In the genomic region with DNA sequence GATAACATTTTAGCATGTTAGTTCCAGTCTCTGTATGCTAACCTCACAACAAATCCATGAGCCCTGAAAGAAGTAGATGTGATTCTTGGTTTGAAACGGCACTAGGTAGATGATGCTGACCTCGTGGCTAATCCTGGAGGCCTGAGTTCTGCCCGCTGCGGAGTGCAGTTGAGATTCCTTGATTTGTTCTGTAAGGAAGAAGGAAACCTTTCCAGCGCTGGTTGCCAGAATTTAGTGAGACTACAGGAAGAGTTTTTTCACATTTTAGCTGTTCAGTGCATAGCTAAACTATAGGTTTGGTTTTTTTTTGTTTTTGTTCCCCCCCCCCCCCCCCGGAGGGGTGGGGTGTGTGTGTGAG, we compare ENCODE assay signal across 8 mouse cellular contexts. TPM values are rescaled to one million over a fixed set of nuclear protein-coding genes. Genes with fewer than 3 reads are reported as not detected.
A peak's percentile ranks its signal among the peaks of the same experiment; 100 is the strongest.
DNase-seq lines count a peak whose midpoint lies in the region; ATAC-seq lines count a peak whose summit lies in the region.

No protein-coding gene starts in this region.

- no peaks in the 10 kb centered on the region for H3K9me3 ChIP-seq in kidney, embryonic 16.5 days (ENCODE audit: low read length)
- no peaks in the 10 kb centered on the region for H3K9me3 ChIP-seq in embryonic facial prominence, embryonic 14.5 days (ENCODE audit: control insufficient read depth, low read length)
- no peaks in the 10 kb centered on the region for H3K9me3 ChIP-seq in intestine, embryonic 15.5 days
- H3K9me3 ChIP-seq in neural tube, embryonic 12.5 days, result no peaks in the 10 kb centered on the region

- H3K27ac ChIP-seq in kidney, embryonic 16.5 days (ENCODE audit: low read length), result no peak overlapping the region
- H3K27ac ChIP-seq in embryonic facial prominence, embryonic 14.5 days (replicated peaks; ENCODE audit: low read depth, low read length), result 0 out of 2 replicates have a peak overlapping the region, but pooled peaks have one; percentile 98
- no peak overlapping the region for H3K27ac ChIP-seq in intestine, embryonic 15.5 days
- no peak overlapping the region for H3K27ac ChIP-seq in neural tube, embryonic 12.5 days

- no peak for ATAC-seq in kidney, embryonic 16.5 days (ENCODE audit: low FRiP score, low TSS enrichment)
- ATAC-seq in embryonic facial prominence, embryonic 14.5 days (ENCODE audit: low read depth), result no peak
- no peak for ATAC-seq in intestine, embryonic 15.5 days
- no peak for ATAC-seq in neural tube, embryonic 12.5 days (ENCODE audit: low FRiP score, low read depth)

- peaks cover 15% of the 10 kb centered on the region for H3K4me1 ChIP-seq in kidney, embryonic 16.5 days (ENCODE audit: insufficient read depth, low read length)
- H3K4me1 ChIP-seq in embryonic facial prominence, embryonic 14.5 days (ENCODE audit: control insufficient read depth, insufficient read depth, low read length), result peaks cover 15% of the 10 kb centered on the region
- peaks cover 24% of the 10 kb centered on the region for H3K4me1 ChIP-seq in intestine, embryonic 15.5 days (replicated peaks)
- H3K4me1 ChIP-seq in neural tube, embryonic 12.5 days, result peaks cover 21% of the 10 kb centered on the region

- H3K36me3 ChIP-seq in kidney, embryonic 16.5 days (ENCODE audit: insufficient read depth, low read length), result peaks cover 6% of the 10 kb centered on the region; the same call in 1 of the 2 replicates
- peaks cover 18% of the 10 kb centered on the region; the same call in 1 of the 2 replicates for H3K36me3 ChIP-seq in embryonic facial prominence, embryonic 14.5 days (ENCODE audit: control insufficient read depth, insufficient read depth, low read length)
- no peaks in the 10 kb centered on the region for H3K36me3 ChIP-seq in intestine, embryonic 15.5 days
- H3K36me3 ChIP-seq in neural tube, embryonic 12.5 days, result peaks cover 8% of the 10 kb centered on the region; the same call in 1 of the 2 replicates

- peak overlapping the region; percentile 89 for H3K9ac ChIP-seq in kidney, embryonic 16.5 days (replicated peaks; ENCODE audit: low read length)
- peak overlapping the region; percentile 95 for H3K9ac ChIP-seq in embryonic facial prominence, embryonic 14.5 days (ENCODE audit: low read depth, low read length)
- H3K9ac ChIP-seq in intestine, embryonic 15.5 days, result peak overlapping the region; percentile 86
- H3K9ac ChIP-seq in neural tube, embryonic 12.5 days, result 0 out of 2 replicates have a peak overlapping the region, but pooled peaks have one; percentile 90

- H3K4me2 ChIP-seq in kidney, embryonic 16.5 days (replicated peaks; ENCODE audit: low read depth, low read length), result peak overlapping the region; percentile 78
- peak overlapping the region; percentile 70 for H3K4me2 ChIP-seq in embryonic facial prominence, embryonic 14.5 days (ENCODE audit: low read depth, low read length)
- peak overlapping the region; percentile 72 for H3K4me2 ChIP-seq in intestine, embryonic 15.5 days (replicated peaks)
- H3K4me2 ChIP-seq in neural tube, embryonic 12.5 days (replicated peaks), result peak overlapping the region; percentile 79

- H3K4me3 ChIP-seq in kidney, embryonic 16.5 days (ENCODE audit: low read length), result peak overlapping the region; percentile 82
- H3K4me3 ChIP-seq in embryonic facial prominence, embryonic 14.5 days (ENCODE audit: low read depth, low read length), result peak overlapping the region; percentile 97
- peak overlapping the region; percentile 96 for H3K4me3 ChIP-seq in intestine, embryonic 15.5 days (replicated peaks)
- H3K4me3 ChIP-seq in neural tube, embryonic 12.5 days, result peak overlapping the region; percentile 97

- no peaks in the 10 kb centered on the region for H3K27me3 ChIP-seq in kidney, embryonic 16.5 days (ENCODE audit: insufficient read depth, low read length)
- no peaks in the 10 kb centered on the region for H3K27me3 ChIP-seq in embryonic facial prominence, embryonic 14.5 days (replicated peaks; ENCODE audit: control insufficient read depth, insufficient read depth, low read length)
- no peaks in the 10 kb centered on the region for H3K27me3 ChIP-seq in intestine, embryonic 15.5 days (replicated peaks)
- H3K27me3 ChIP-seq in neural tube, embryonic 12.5 days (replicated peaks), result no peaks in the 10 kb centered on the region

- WGBS in kidney, embryonic 16.5 days, result 34% methylated on average over 6 of the region's 6 CpGs
- 48% methylated on average over 6 of the region's 6 CpGs for WGBS in embryonic facial prominence, embryonic 14.5 days
- 40% methylated on average over 6 of the region's 6 CpGs for WGBS in intestine, embryonic 15.5 days
- WGBS in neural tube, embryonic 12.5 days, result 50% methylated on average over 6 of the region's 6 CpGs

- DNase-seq in kidney, postnatal 14 days, result no peak
- no peak for DNase-seq in embryonic facial prominence, embryonic 14.5 days (ENCODE audit: low spot score)
- no peak for DNase-seq in frontal cortex, postnatal 14 days (ENCODE audit: low spot score in 2 of 2)
- no peak for DNase-seq in layer of hippocampus, postnatal 10 days (ENCODE audit: low spot score in 2 of 2)
- no peak for DNase-seq in right cerebral cortex, postnatal 25 days

RNA-seq across cellular contexts. Expression of a gene that starts 1.3 kb away (rescaled TPM):
- 137 TPM in 2 replicates for polyA plus RNA-seq in kidney, embryonic 16.5 days (2015; fragmentation: Nextera tagmentation; extraction: Ambion mirVana)
- 146 and 166 TPM in 2 replicates for polyA plus RNA-seq in embryonic facial prominence, embryonic 14.5 days (2014; fragmentation: Nextera tagmentation; extraction: Ambion mirVana)
- 161 and 164 TPM in 2 replicates for polyA plus RNA-seq in intestine, embryonic 15.5 days (2015; fragmentation: Nextera tagmentation; extraction: Ambion mirVana)
- polyA plus RNA-seq in neural tube, embryonic 12.5 days (2016; fragmentation: Nextera tagmentation; extraction: Ambion mirVana), result 130 and 143 TPM in 2 replicates
- 10 to 100 TPM; 90.9 to 96.5 TPM for total RNA-seq in layer of hippocampus, postnatal 10 days (2021)

RNA-seq across cellular contexts. Expression of a gene that starts 32.2 kb away (rescaled TPM):
- polyA plus RNA-seq in kidney, embryonic 16.5 days (2015; fragmentation: Nextera tagmentation; extraction: Ambion mirVana), result 56.4 and 65.5 TPM in 2 replicates
- polyA plus RNA-seq in embryonic facial prominence, embryonic 14.5 days (2014; fragmentation: Nextera tagmentation; extraction: Ambion mirVana), result 12.4 and 16.0 TPM in 2 replicates
- polyA plus RNA-seq in intestine, embryonic 15.5 days (2015; fragmentation: Nextera tagmentation; extraction: Ambion mirVana), result 210 and 233 TPM in 2 replicates
- polyA plus RNA-seq in neural tube, embryonic 12.5 days (2016; fragmentation: Nextera tagmentation; extraction: Ambion mirVana), result 40.5 and 41.2 TPM in 2 replicates
- 10 to 100 TPM; 65.9 to 70.0 TPM for total RNA-seq in layer of hippocampus, postnatal 10 days (2021)

RNA-seq across cellular contexts. Expression of a gene that starts 35.0 kb away (rescaled TPM):
- polyA plus RNA-seq in kidney, embryonic 16.5 days (2015; fragmentation: Nextera tagmentation; extraction: Ambion mirVana), result 34.2 and 35.2 TPM in 2 replicates
- 27.9 and 29.0 TPM in 2 replicates for polyA plus RNA-seq in embryonic facial prominence, embryonic 14.5 days (2014; fragmentation: Nextera tagmentation; extraction: Ambion mirVana)
- polyA plus RNA-seq in intestine, embryonic 15.5 days (2015; fragmentation: Nextera tagmentation; extraction: Ambion mirVana), result 61.9 and 66.9 TPM in 2 replicates
- 20.9 and 25.5 TPM in 2 replicates for polyA plus RNA-seq in neural tube, embryonic 12.5 days (2016; fragmentation: Nextera tagmentation; extraction: Ambion mirVana)
- 10 to 100 TPM; 30.2 to 35.5 TPM for total RNA-seq in layer of hippocampus, postnatal 10 days (2021)
